Mouse (Mus musculus): ENCODE data around the gene Cpt1c. TPM values are rescaled to one million over a fixed set of nuclear protein-coding genes. Genes with fewer than 3 reads are reported as not detected.
A peak's percentile ranks its signal among the peaks of the same experiment; 100 is the strongest.

The Cpt1c gene
- total and polyA plus RNA-seq, 2 experiments from 2014 or later = 50.7 to 99.4 TPM

- no peak for DNase-seq (ENCODE audit: low spot score)
- TF ChIP-seq CTCF (IDR thresholded peaks at IDR 0.05; ENCODE audit: low read depth) = no peak
- Histone ChIP-seq H3K4me2 (ENCODE audit: low read depth, low read length) (no peak overlapping the region), H3K27me3 (ENCODE audit: insufficient read depth, low read length) (peaks cover 6% of the 10 kb centered on the region), H3K27ac (0 out of 2 replicates have a peak overlapping the region, but pooled peaks have one; percentile 2), H3K9ac (replicated peaks; ENCODE audit: low read length) (no peak overlapping the region), H3K36me3 (ENCODE audit: insufficient read depth, low read length) (no peaks in the 10 kb centered on the region; the same call in 1 of the 2 replicates), H3K4me1 (ENCODE audit: insufficient read depth, low read length) (0 out of 2 replicates have a peak, but pooled peaks cover 6% of the 10 kb centered on the region), H3K9me3 (ENCODE audit: low read length) (no peaks in the 10 kb centered on the region), H3K4me3 (ENCODE audit: low read length) (no peak overlapping the region)
- no peak for ATAC-seq
- 49% methylated on average over 14 of the region's 14 CpGs for WGBS
Measured at GRCm38 (mm10) chr7:44953561-44953960, 21.1 kb downstream of the Cpt1c start.

- Histone ChIP-seq H3K4me1 (ENCODE audit: insufficient read depth, low read length) (0 out of 2 replicates have a peak, but pooled peaks cover 6% of the 10 kb centered on the region), H3K9ac (replicated peaks; ENCODE audit: low read length) (peak overlapping the region; percentile 51), H3K27me3 (ENCODE audit: insufficient read depth, low read length) (peaks cover 6% of the 10 kb centered on the region), H3K9me3 (ENCODE audit: low read length) (no peaks in the 10 kb centered on the region), H3K36me3 (ENCODE audit: insufficient read depth, low read length) (no peaks in the 10 kb centered on the region), H3K4me3 (ENCODE audit: low read length) (peak overlapping the region; percentile 46), H3K4me2 (ENCODE audit: low read depth, low read length) (peak overlapping the region; percentile 93), H3K27ac (peak overlapping the region; percentile 9; the same call in 1 of the 2 replicates)
- ATAC-seq (peak; percentile 88), DNase-seq (ENCODE audit: low spot score) (peak; percentile 91)
- no peak for TF ChIP-seq CTCF (IDR thresholded peaks at IDR 0.05; ENCODE audit: low read depth)
- WGBS = 8% methylated on average over 24 of the region's 24 CpGs
Measured at GRCm38 (mm10) chr7:44952611-44953306, 21.9 kb downstream of the Cpt1c start.

- DNase-seq (ENCODE audit: low spot score) (peak; percentile 28), ATAC-seq (peak; percentile 10; the same call in 1 of the 2 replicates)
- H3K36me3 ChIP-seq (ENCODE audit: insufficient read depth, low read length) = no peaks in the 10 kb centered on the region
- no peaks in the 10 kb centered on the region for H3K9me3 ChIP-seq (ENCODE audit: low read length)
- H3K27ac ChIP-seq = peak overlapping the region; percentile 9; the same call in 1 of the 2 replicates
- TF ChIP-seq CTCF (IDR thresholded peaks at IDR 0.05; ENCODE audit: low read depth) = no peak
- H3K4me3 ChIP-seq (ENCODE audit: low read length) = peak overlapping the region; percentile 46
- peaks cover 6% of the 10 kb centered on the region for H3K27me3 ChIP-seq (ENCODE audit: insufficient read depth, low read length)
- no peak overlapping the region; the same call in 1 of the 2 replicates for H3K9ac ChIP-seq (replicated peaks; ENCODE audit: low read length)
- WGBS = 3% methylated on average over 10 of the region's 10 CpGs
- 0 out of 2 replicates have a peak, but pooled peaks cover 6% of the 10 kb centered on the region for H3K4me1 ChIP-seq (ENCODE audit: insufficient read depth, low read length)
- peak overlapping the region; percentile 93 for H3K4me2 ChIP-seq (ENCODE audit: low read depth, low read length)
Measured at GRCm38 (mm10) chr7:44951960-44952359, 22.7 kb downstream of the Cpt1c start.

- no peak overlapping the region for H3K9ac ChIP-seq (replicated peaks; ENCODE audit: low read length)
- H3K27ac ChIP-seq = no peak overlapping the region
- ATAC-seq = no peak
- H3K27me3 ChIP-seq (ENCODE audit: insufficient read depth, low read length) = peaks cover 6% of the 10 kb centered on the region
- 0 out of 2 replicates have a peak, but pooled peaks cover 6% of the 10 kb centered on the region for H3K4me1 ChIP-seq (ENCODE audit: insufficient read depth, low read length)
- DNase-seq (ENCODE audit: low spot score) = no peak
- TF ChIP-seq CTCF (IDR thresholded peaks at IDR 0.05; ENCODE audit: low read depth) = no peak
- WGBS = 74% methylated on average over 6 of the region's 6 CpGs
- H3K9me3 ChIP-seq (ENCODE audit: low read length) = no peaks in the 10 kb centered on the region
- no peaks in the 10 kb centered on the region for H3K36me3 ChIP-seq (ENCODE audit: insufficient read depth, low read length)
- H3K4me3 ChIP-seq (ENCODE audit: low read length) = no peak overlapping the region
- no peak overlapping the region for H3K4me2 ChIP-seq (ENCODE audit: low read depth, low read length)
Measured at GRCm38 (mm10) chr7:44949922-44950321, 24.7 kb downstream of the Cpt1c start.

GRCm38 (mm10) chr7:44942904-44943303 lies 31.7 kb downstream of the Cpt1c start, which contains the start of gene Tsks:
Gene Tsks (plus strand): TSS chr7:44943204.
- DNase-seq (ENCODE audit: low spot score) (no peak), ATAC-seq (no peak)
- Histone ChIP-seq H3K4me2 (ENCODE audit: low read depth, low read length) (no peak within 1 kb of the TSS), H3K9me3 (ENCODE audit: low read length) (no peaks in the 10 kb centered on the region), H3K27me3 (ENCODE audit: insufficient read depth, low read length) (no peaks in the 10 kb centered on the region), H3K4me3 (ENCODE audit: low read length) (no peak within 1 kb of the TSS), H3K36me3 (ENCODE audit: insufficient read depth, low read length) (no peaks in the 10 kb centered on the region), H3K9ac (replicated peaks; ENCODE audit: low read length) (no peak within 1 kb of the TSS), H3K27ac (no peak within 1 kb of the TSS), H3K4me1 (ENCODE audit: insufficient read depth, low read length) (no peaks in the 10 kb centered on the region)
- WGBS = 78% methylated on average over 7 of the region's 7 CpGs
- TF ChIP-seq CTCF (IDR thresholded peaks at IDR 0.05; ENCODE audit: low read depth) = no peak

- WGBS = 92% methylated on average over 4 of the region's 4 CpGs
- no peak for ATAC-seq
- no peak for TF ChIP-seq CTCF (IDR thresholded peaks at IDR 0.05; ENCODE audit: low read depth)
- no peaks in the 10 kb centered on the region for H3K36me3 ChIP-seq (ENCODE audit: insufficient read depth, low read length)
- H3K9ac ChIP-seq (replicated peaks; ENCODE audit: low read length) = no peak overlapping the region
- H3K4me2 ChIP-seq (ENCODE audit: low read depth, low read length) = no peak overlapping the region
- H3K9me3 ChIP-seq (ENCODE audit: low read length) = peaks cover 4% of the 10 kb centered on the region; the same call in 1 of the 2 replicates
- no peaks in the 10 kb centered on the region for H3K4me1 ChIP-seq (ENCODE audit: insufficient read depth, low read length)
- no peak overlapping the region for H3K27ac ChIP-seq
- DNase-seq (ENCODE audit: low spot score) = no peak
- H3K27me3 ChIP-seq (ENCODE audit: insufficient read depth, low read length) = no peaks in the 10 kb centered on the region
- H3K4me3 ChIP-seq (ENCODE audit: low read length) = no peak overlapping the region
Measured at GRCm38 (mm10) chr7:44938680-44939079, 36.0 kb downstream of the Cpt1c start.

All from hindbrain, postnatal 0 days (tissue).